ENCODE assay signal across 25 mouse cellular contexts in the genomic region with DNA sequence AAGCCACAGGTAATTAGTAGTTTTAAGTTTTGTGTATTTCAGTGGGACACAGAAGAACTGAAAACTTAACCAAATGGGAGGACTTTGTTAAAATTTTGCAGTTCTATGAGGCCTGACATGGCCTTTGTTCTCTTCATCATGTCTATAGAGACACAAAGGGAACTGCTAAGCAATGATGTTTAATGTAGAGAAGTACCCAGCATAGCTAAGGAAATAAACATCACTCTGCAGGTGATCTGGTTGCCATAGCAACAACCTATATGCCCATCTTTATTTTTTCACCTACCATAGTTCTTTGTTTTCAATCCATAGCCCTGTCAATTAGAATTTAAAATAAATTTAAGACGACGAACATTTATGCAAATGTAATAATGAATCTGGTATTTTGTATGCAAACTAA.
"Had no signal": no experiment of that assay in that cellular context is flagged by ENCODE, and none has a peak within 500 bp of the region (broad histone marks: within the 10 kb centered on the region; RNA-seq: fewer than 3 reads in every experiment).

No protein-coding gene starts in this region.

- H3K27ac ChIP-seq: heart, adult 2 months; heart, embryonic 13.5 days; heart, embryonic 15.5 days; hindbrain, embryonic 13.5 days; hindbrain, embryonic 15.5 days; hindbrain, postnatal 0 days; kidney, embryonic 15.5 days; kidney, postnatal 0 days; limb, embryonic 13.5 days; limb, embryonic 15.5 days had no signal

- H3K4me2 ChIP-seq: heart, embryonic 11.5 days; heart, embryonic 13.5 days; heart, embryonic 15.5 days; hindbrain, embryonic 13.5 days; hindbrain, embryonic 15.5 days; kidney, embryonic 15.5 days; limb, embryonic 13.5 days; limb, embryonic 15.5 days had no signal

- DNase-seq: gastrocnemius, postnatal 14 days; gastrocnemius, postnatal 36 days; heart, adult 11 months; heart, adult 2 months; heart, postnatal 14 days; heart, postnatal 36 days; kidney, adult 11 months; kidney, adult 2 months; kidney, adult 9 months; kidney, postnatal 14 days; kidney, postnatal 36 days; layer of hippocampus, adult 9-11 months; layer of hippocampus, postnatal 36 days; left cerebral cortex, postnatal 4 days had no signal

- H3K27me3 ChIP-seq: heart, embryonic 13.5 days; heart, embryonic 15.5 days; hindbrain, embryonic 13.5 days; hindbrain, embryonic 15.5 days; kidney, embryonic 15.5 days; limb, embryonic 13.5 days; limb, embryonic 15.5 days had no signal

- H3K4me3 ChIP-seq: heart, adult 2 months; heart, embryonic 13.5 days; heart, embryonic 15.5 days; hindbrain, embryonic 13.5 days; hindbrain, embryonic 15.5 days; kidney, embryonic 15.5 days; limb, embryonic 13.5 days; limb, embryonic 15.5 days had no signal

- H3K36me3 ChIP-seq: heart, embryonic 15.5 days; hindbrain, embryonic 13.5 days; hindbrain, embryonic 15.5 days; limb, embryonic 15.5 days had no signal

- H3K9ac ChIP-seq: heart, embryonic 13.5 days; heart, embryonic 15.5 days; hindbrain, embryonic 13.5 days; hindbrain, embryonic 15.5 days; kidney, embryonic 15.5 days; limb, embryonic 13.5 days; limb, embryonic 15.5 days had no signal

- H3K4me1 ChIP-seq: hindbrain, embryonic 13.5 days; hindbrain, embryonic 15.5 days had no signal

- ATAC-seq: hindbrain, postnatal 0 days; intestine, embryonic 16.5 days had no signal

- H3K9me3 ChIP-seq: heart, embryonic 13.5 days; heart, embryonic 15.5 days; hindbrain, embryonic 13.5 days; hindbrain, embryonic 15.5 days; kidney, embryonic 15.5 days; limb, embryonic 13.5 days; limb, embryonic 15.5 days had no signal
